Mouse (Mus musculus) hindbrain, postnatal 0 days (tissue): ENCODE data around the gene Pjvk. TPM values are rescaled to one million over a fixed set of nuclear protein-coding genes. Genes with fewer than 3 reads are reported as not detected.

Experiments used
- ATAC-seq: fragments of 200-750 bp; cut with Nextera tagmentation; 2 replicates; pipeline ENCODE4 v1.8.0; 2017; ENCODE audit warnings: mild to moderate bottlenecking, moderate TSS enrichment, moderate library complexity
- DNase-seq: peaks from one replicate; pipeline ENCODE4 v3.0.0-alpha.2; 2015; ENCODE audit warnings: low spot score
- H3K27ac ChIP-seq: fragments of 300-500 bp; sonication (generic); 2 replicates; pipeline ENCODE4 v1.5.1; 2014; ENCODE audit warnings: mild to moderate bottlenecking
- H3K27me3 ChIP-seq: fragments of 300-500 bp; sonication (generic); 2 replicates; pipeline ENCODE4 v1.6.1; 2014; ENCODE audit warnings: low read length, mixed read lengths; ENCODE audit not compliant: insufficient read depth
- H3K36me3 ChIP-seq: fragments of 300-500 bp; sonication (generic); 2 replicates; pipeline ENCODE4 v1.6.1; 2014; ENCODE audit warnings: low read length, mixed read lengths; ENCODE audit not compliant: insufficient read depth
- H3K4me1 ChIP-seq: fragments of 300-500 bp; sonication (generic); 2 replicates; pipeline ENCODE4 v1.6.1; 2014; ENCODE audit warnings: antibody characterized with exemption, low read length, mixed read lengths; ENCODE audit not compliant: insufficient read depth
- H3K4me2 ChIP-seq: fragments of 300-500 bp; sonication (generic); 2 replicates; pipeline ENCODE4 v1.6.1; 2014; ENCODE audit warnings: low read depth, mild to moderate bottlenecking, low read length, moderate library complexity, mixed read lengths
- H3K4me3 ChIP-seq: fragments of 300-500 bp; sonication (generic); 2 replicates; pipeline ENCODE4 v1.5.1; 2014; ENCODE audit warnings: low read length
- H3K9ac ChIP-seq: fragments of 300-500 bp; sonication (generic); replicated peaks from 2 replicates; pipeline ENCODE4 v1.6.1; 2014; ENCODE audit warnings: mild to moderate bottlenecking, low read length, moderate library complexity, mixed read lengths
- H3K9me3 ChIP-seq: fragments of 300-500 bp; sonication (generic); 2 replicates; pipeline ENCODE4 v1.6.1; 2016; ENCODE audit warnings: low read length, mixed read lengths
- CTCF ChIP-seq: IDR thresholded peaks from 2 replicates; pipeline ENCODE4 v1.5.1; 2016; ENCODE audit warnings: antibody characterized with exemption, control low read depth, low read depth
- WGBS: fragments of 180-500 bp; shearing (Covaris S2); extraction: QIAGEN DNeasy Blood & Tissue Kit; methylation state at CpG from one replicate; pipeline ENCODE4 v1.1.7; 2014; 5-methylcytosine and 5-hydroxymethylcytosine counted together
- polyA plus RNA-seq: library from polyadenylated mRNA; unstranded; fragments of >200 nt; fragmentation: Nextera tagmentation; extraction: Ambion mirVana; gene quantifications from 2 replicates; pipeline ENCODE4 v1.2.1, GENCODE M21; 2015
- total RNA-seq: library from RNA; depleted of rRNA; stranded (reverse); fragments of >200 nt; gene quantifications from 2 replicates; pipeline ENCODE4 v1.2.3, GENCODE M21; 2014; rRNA removed

Pjvk gene
- total and polyA plus RNA-seq, 2 experiments from 2014 or later = 0.37 to 0.63 TPM

DNA sequence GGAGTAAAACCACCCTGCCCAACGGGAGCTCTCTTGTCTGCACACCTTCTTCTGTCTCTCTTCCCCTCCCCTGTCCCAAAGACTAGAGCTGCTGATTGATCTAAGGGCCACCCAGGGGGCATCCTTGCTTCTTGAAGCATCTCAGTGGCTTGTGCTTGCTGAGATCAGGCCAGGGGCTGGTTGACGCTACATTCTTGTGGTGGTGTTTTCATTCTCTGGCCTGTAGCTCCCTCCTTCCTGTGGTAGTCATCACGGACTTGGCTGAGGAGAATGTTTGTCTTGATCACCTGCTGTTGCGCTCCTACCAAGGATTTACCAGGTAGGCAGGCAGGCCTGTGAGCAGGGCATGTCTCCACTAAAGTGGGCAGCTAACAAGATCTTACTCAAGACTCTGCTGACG lies 54.5 kb downstream of the Pjvk start:
- Histone ChIP-seq H3K4me3 (no peak overlapping the region), H3K9ac (no peak overlapping the region), H3K4me2 (no peak overlapping the region), H3K9me3 (no peaks in the 10 kb centered on the region), H3K36me3 (0 out of 2 replicates have a peak, but pooled peaks cover 3% of the 10 kb centered on the region), H3K4me1 (no peaks in the 10 kb centered on the region), H3K27me3 (no peaks in the 10 kb centered on the region), H3K27ac (no peak overlapping the region)
- DNase-seq (no peak), ATAC-seq (no peak)
- WGBS = 86% methylated on average over 5 of the region's 5 CpGs
- no peak for TF ChIP-seq CTCF

GRCm38 (mm10) chr2:76705655-76706054 lies 57.4 kb downstream of the Pjvk start:
- ATAC-seq = no peak
- Histone ChIP-seq H3K9ac (no peak overlapping the region), H3K4me2 (no peak overlapping the region), H3K9me3 (peaks cover 14% of the 10 kb centered on the region), H3K36me3 (peaks cover 14% of the 10 kb centered on the region), H3K4me1 (no peaks in the 10 kb centered on the region), H3K4me3 (no peak overlapping the region), H3K27ac (no peak overlapping the region), H3K27me3 (no peaks in the 10 kb centered on the region)
- no peak for TF ChIP-seq CTCF
- 85% methylated on average over 13 of the region's 13 CpGs for WGBS
- DNase-seq = no peak

Other genes starting within 250 kb of the Pjvk start
- 23.8 and 37.8 TPM in 2 replicates for gene Osbpl6, start 242.0 kb upstream of the Pjvk start, total RNA-seq
- 28.6 and 30.9 TPM in 2 replicates for gene Osbpl6, start 242.0 kb upstream of the Pjvk start, polyA plus RNA-seq
- 80.1 and 82.9 TPM in 2 replicates for gene Prkra, start 461 bp upstream of the Pjvk start, total RNA-seq
- gene Prkra, start 461 bp upstream of the Pjvk start, polyA plus RNA-seq = 104 and 105 TPM in 2 replicates
- gene Fkbp7, start 24.6 kb downstream of the Pjvk start, total RNA-seq = 2.7 and 5.9 TPM in 2 replicates
- gene Fkbp7, start 24.6 kb downstream of the Pjvk start, polyA plus RNA-seq = 15.5 and 16.8 TPM in 2 replicates
- 14.5 and 23.3 TPM in 2 replicates for gene Plekha3, start 26.8 kb downstream of the Pjvk start, total RNA-seq
- 8.7 and 9.7 TPM in 2 replicates for gene Plekha3, start 26.8 kb downstream of the Pjvk start, polyA plus RNA-seq